Mouse (Mus musculus) embryonic facial prominence, embryonic 11.5 days (tissue): Measurements from ENCODE around the gene Ptprc. TPM values are rescaled to one million over a fixed set of nuclear protein-coding genes. Genes with fewer than 3 reads are reported as not detected.

Experiments used
- ATAC-seq: fragments of 200-750 bp; cut with Nextera tagmentation; replicated peaks from 2 replicates; pipeline ENCODE4 v1.8.0; 2017; ENCODE audit warnings: low read depth; ENCODE audit not compliant: insufficient number of reproducible peaks, low FRiP score, low TSS enrichment
- DNase-seq: peaks from one replicate; pipeline ENCODE4 v3.0.0-alpha.2; 2015; ENCODE audit warnings: low spot score
- H3K27ac ChIP-seq: fragments of 300-500 bp; sonication (generic); replicated peaks from 2 replicates; pipeline ENCODE4 v1.5.1; 2014; ENCODE audit warnings: mild to moderate bottlenecking, low read depth, low read length, control low read depth
- H3K27me3 ChIP-seq: fragments of 300-500 bp; sonication (generic); 2 replicates; pipeline ENCODE4 v1.6.1; 2014; ENCODE audit warnings: mild to moderate bottlenecking, low read length, moderate library complexity, mixed read lengths; ENCODE audit not compliant: control insufficient read depth, insufficient read depth
- H3K36me3 ChIP-seq: fragments of 300-500 bp; sonication (generic); replicated peaks from 2 replicates; pipeline ENCODE4 v1.6.1; 2014; ENCODE audit warnings: low read depth, mild to moderate bottlenecking, low read length, moderate library complexity, mixed read lengths; ENCODE audit not compliant: control insufficient read depth, insufficient read depth
- H3K4me1 ChIP-seq: fragments of 300-500 bp; sonication (generic); 2 replicates; pipeline ENCODE4 v1.6.1; 2014; ENCODE audit warnings: low read length, mixed read lengths; ENCODE audit not compliant: control insufficient read depth, insufficient read depth
- H3K4me2 ChIP-seq: fragments of 300-500 bp; sonication (generic); 2 replicates; pipeline ENCODE4 v1.6.1; 2014; ENCODE audit warnings: low read depth, mild to moderate bottlenecking, control low read depth, low read length, moderate library complexity
- H3K4me3 ChIP-seq: fragments of 300-500 bp; sonication (generic); 2 replicates; pipeline ENCODE4 v1.5.1; 2014; ENCODE audit warnings: low read depth, low read length, control low read depth
- H3K9ac ChIP-seq: fragments of 300-500 bp; sonication (generic); replicated peaks from 2 replicates; pipeline ENCODE4 v1.6.1; 2014; ENCODE audit warnings: mild to moderate bottlenecking, control low read depth, low read length
- H3K9me3 ChIP-seq: fragments of 300-500 bp; sonication (generic); replicated peaks from 2 replicates; pipeline ENCODE4 v1.6.1; 2016; ENCODE audit warnings: mild to moderate bottlenecking, low read length, inconsistent platforms, mixed read lengths; ENCODE audit not compliant: control insufficient read depth
- WGBS: fragments of 180-500 bp; shearing (Covaris S2); extraction: QIAGEN DNeasy Blood & Tissue Kit; methylation state at CpG from one replicate; pipeline ENCODE4 v1.1.7; 2014; 5-methylcytosine and 5-hydroxymethylcytosine counted together
- polyA plus RNA-seq: library from polyadenylated mRNA; unstranded; fragments of >200 nt; fragmentation: Nextera tagmentation; extraction: Ambion mirVana; gene quantifications from 2 replicates; pipeline ENCODE4 v1.2.1, GENCODE M21; 2014

Gene Ptprc
- polyA plus RNA-seq, 1 experiment from 2014 or later, result 1.3 TPM

GRCm38 (mm10) chr1:138158921-138159320 is 16.6 kb downstream of the Ptprc start:
- DNase-seq (no peak), ATAC-seq (no peak)
- Histone ChIP-seq H3K36me3 (no peaks in the 10 kb centered on the region), H3K9ac (no peak overlapping the region), H3K9me3 (no peaks in the 10 kb centered on the region), H3K4me3 (no peak overlapping the region), H3K27ac (no peak overlapping the region), H3K27me3 (no peaks in the 10 kb centered on the region), H3K4me1 (no peaks in the 10 kb centered on the region), H3K4me2 (no peak overlapping the region)
- WGBS, result 84% methylated on average over 2 of the region's 2 CpGs

DNA sequence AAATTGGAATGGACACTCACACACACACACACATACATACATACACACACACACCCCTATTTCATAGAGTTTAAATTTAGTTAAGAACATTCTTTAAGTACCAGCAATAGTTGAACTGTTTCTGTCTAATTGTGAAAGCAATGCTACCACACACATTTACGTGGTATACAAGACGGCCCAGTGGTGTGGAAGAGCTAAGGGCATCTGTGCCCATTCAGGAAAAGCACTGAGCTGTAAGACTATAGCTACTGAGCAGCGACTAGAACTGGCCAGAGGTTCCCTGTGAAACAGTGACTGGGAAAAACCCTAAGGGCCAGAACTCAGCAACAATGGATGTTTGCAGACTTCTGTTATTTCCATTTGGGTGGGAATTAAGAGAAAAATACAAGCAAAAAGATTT is 17.3 kb downstream of the Ptprc start:
- no peak for DNase-seq
- Histone ChIP-seq H3K9me3 (no peaks in the 10 kb centered on the region), H3K4me2 (no peak overlapping the region), H3K27ac (no peak overlapping the region), H3K9ac (no peak overlapping the region), H3K4me3 (no peak overlapping the region), H3K4me1 (no peaks in the 10 kb centered on the region), H3K36me3 (no peaks in the 10 kb centered on the region), H3K27me3 (no peaks in the 10 kb centered on the region)
- ATAC-seq, result no peak
- 59% methylated on average over 3 of the region's 3 CpGs for WGBS

DNA sequence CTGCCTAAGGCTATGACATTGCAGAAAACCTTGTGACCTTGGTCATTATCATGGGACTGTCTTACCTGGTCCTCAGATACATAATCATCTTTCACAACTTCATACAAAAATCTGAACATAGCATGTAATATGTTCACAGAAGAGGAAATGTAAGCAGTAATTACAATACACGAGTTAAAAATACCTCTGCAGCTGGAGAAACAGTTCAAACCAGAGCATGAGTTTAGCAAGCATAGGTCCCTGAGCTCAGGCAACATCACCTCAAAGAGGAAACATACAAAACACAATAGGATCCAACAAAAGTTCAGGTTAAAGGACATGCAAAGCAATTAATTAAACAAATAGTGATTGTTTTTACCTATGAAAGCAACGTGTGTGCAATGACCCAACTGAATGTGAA is 17.8 kb downstream of the Ptprc start:
- Histone ChIP-seq H3K9ac (no peak overlapping the region), H3K4me3 (no peak overlapping the region), H3K36me3 (no peaks in the 10 kb centered on the region), H3K27me3 (no peaks in the 10 kb centered on the region), H3K4me2 (no peak overlapping the region), H3K4me1 (no peaks in the 10 kb centered on the region), H3K27ac (no peak overlapping the region), H3K9me3 (no peaks in the 10 kb centered on the region)
- DNase-seq (no peak), ATAC-seq (no peak)
- 74% methylated on average over 2 of the region's 2 CpGs for WGBS

GRCm38 (mm10) chr1:138157008-138157407 is 18.5 kb downstream of the Ptprc start:
- no peaks in the 10 kb centered on the region for H3K4me1 ChIP-seq
- no peak for DNase-seq
- 85% methylated on average over 3 of the region's 3 CpGs for WGBS
- H3K9ac ChIP-seq, result no peak overlapping the region
- ATAC-seq, result no peak
- H3K4me2 ChIP-seq, result no peak overlapping the region
- H3K9me3 ChIP-seq, result no peaks in the 10 kb centered on the region
- no peaks in the 10 kb centered on the region for H3K27me3 ChIP-seq
- H3K36me3 ChIP-seq, result no peaks in the 10 kb centered on the region
- H3K4me3 ChIP-seq, result no peak overlapping the region
- H3K27ac ChIP-seq, result no peak overlapping the region

- no peak for DNase-seq
- no peak overlapping the region for H3K27ac ChIP-seq
- H3K4me2 ChIP-seq, result no peak overlapping the region
- ATAC-seq, result no peak
- H3K4me1 ChIP-seq, result no peaks in the 10 kb centered on the region
- no peak overlapping the region for H3K9ac ChIP-seq
- H3K27me3 ChIP-seq, result no peaks in the 10 kb centered on the region
- no peaks in the 10 kb centered on the region for H3K36me3 ChIP-seq
- 59% methylated on average over 1 of the region's 1 CpGs for WGBS
- H3K9me3 ChIP-seq, result no peaks in the 10 kb centered on the region
- no peak overlapping the region for H3K4me3 ChIP-seq
These were observed 21.2 kb downstream of the Ptprc start for GRCm38 (mm10) chr1:138154185-138154785.

DNA sequence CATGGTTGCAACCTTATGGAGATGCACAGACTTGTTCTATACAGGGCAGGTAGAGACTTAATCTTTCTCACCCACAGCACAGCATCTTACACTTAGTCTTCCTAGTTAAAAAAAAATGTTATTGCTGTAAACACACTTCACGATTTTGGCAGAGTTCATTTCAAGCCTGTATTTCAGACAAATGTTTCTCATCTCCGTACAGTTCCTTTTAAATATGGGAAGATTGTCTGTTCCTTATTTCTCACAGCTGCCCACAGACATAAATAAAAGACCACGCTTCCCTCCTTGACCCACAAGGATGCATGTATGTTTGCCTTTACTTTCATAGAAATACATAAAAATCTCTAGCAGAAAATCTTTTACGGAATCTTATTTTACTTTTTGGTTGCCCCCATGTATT is 22.4 kb downstream of the Ptprc start:
- DNase-seq (no peak), ATAC-seq (no peak)
- Histone ChIP-seq H3K27me3 (no peaks in the 10 kb centered on the region), H3K4me2 (no peak overlapping the region), H3K9ac (no peak overlapping the region), H3K4me3 (no peak overlapping the region), H3K4me1 (no peaks in the 10 kb centered on the region), H3K9me3 (no peaks in the 10 kb centered on the region), H3K27ac (no peak overlapping the region), H3K36me3 (no peaks in the 10 kb centered on the region)
- WGBS, result 88% methylated on average over 4 of the region's 4 CpGs

GRCm38 (mm10) chr1:138148844-138149243 is 26.7 kb downstream of the Ptprc start:
- H3K9ac ChIP-seq, result no peak overlapping the region
- DNase-seq (no peak), ATAC-seq (no peak)
- no peaks in the 10 kb centered on the region for H3K27me3 ChIP-seq
- no peaks in the 10 kb centered on the region for H3K4me1 ChIP-seq
- 67% methylated on average over 4 of the region's 4 CpGs for WGBS
- no peaks in the 10 kb centered on the region for H3K9me3 ChIP-seq
- no peak overlapping the region for H3K4me3 ChIP-seq
- H3K27ac ChIP-seq, result no peak overlapping the region
- H3K4me2 ChIP-seq, result no peak overlapping the region
- H3K36me3 ChIP-seq, result no peaks in the 10 kb centered on the region

- no peak overlapping the region for H3K9ac ChIP-seq
- no peaks in the 10 kb centered on the region for H3K4me1 ChIP-seq
- no peaks in the 10 kb centered on the region for H3K27me3 ChIP-seq
- no peaks in the 10 kb centered on the region for H3K9me3 ChIP-seq
- no peak overlapping the region for H3K4me3 ChIP-seq
- no peaks in the 10 kb centered on the region for H3K36me3 ChIP-seq
- 39% methylated on average over 2 of the region's 2 CpGs for WGBS
- DNase-seq (no peak), ATAC-seq (no peak)
- no peak overlapping the region for H3K27ac ChIP-seq
- no peak overlapping the region for H3K4me2 ChIP-seq
These were observed 29.9 kb downstream of the Ptprc start for GRCm38 (mm10) chr1:138145571-138145970.
